Mouse (Mus musculus) ovary, postnatal 36 days (tissue): ENCODE results near the gene Lrrc8d.
"Not testable (repeated sequence)": the region's sequence is repeated elsewhere in the genome, so short reads cannot be mapped to it uniquely, and the experiment has no call there.

ENCODE experiments used
- DNase-seq: peaks from one replicate; pipeline ENCODE4 v3.0.0; 2022; ENCODE audit warnings: low spot score, mixed read lengths

The Lrrc8d gene

GRCm38 (mm10) chr5:105859716-105860460, 160.1 kb downstream of the Lrrc8d start:
- DNase-seq: no peak

GRCm38 (mm10) chr5:105860461-105860835, 160.7 kb downstream of the Lrrc8d start:
- no peak for DNase-seq

GRCm38 (mm10) chr5:105861616-105862015, 161.8 kb downstream of the Lrrc8d start:
- no peak for DNase-seq

- not testable (repeated sequence) for DNase-seq
Measured at GRCm38 (mm10) chr5:105865110-105865628, 165.4 kb downstream of the Lrrc8d start.

- DNase-seq: no peak
Measured at GRCm38 (mm10) chr5:105867427-105867826, 167.7 kb downstream of the Lrrc8d start.

- DNase-seq: no peak
Measured at GRCm38 (mm10) chr5:105867841-105868447, 168.2 kb downstream of the Lrrc8d start.

GRCm38 (mm10) chr5:105868593-105868992, 168.8 kb downstream of the Lrrc8d start:
- DNase-seq: peak; percentile 77

GRCm38 (mm10) chr5:105869739-105870138, 170.0 kb downstream of the Lrrc8d start:
- no peak for DNase-seq

- DNase-seq: no peak
Measured at GRCm38 (mm10) chr5:105871140-105871539, 171.4 kb downstream of the Lrrc8d start.

- no peak for DNase-seq
Measured at GRCm38 (mm10) chr5:105872176-105872575, 172.4 kb downstream of the Lrrc8d start.

- no peak for DNase-seq
Measured at GRCm38 (mm10) chr5:105872916-105873315, 173.1 kb downstream of the Lrrc8d start.

- no peak for DNase-seq
Measured at GRCm38 (mm10) chr5:105873774-105874173, 174.0 kb downstream of the Lrrc8d start.

GRCm38 (mm10) chr5:105874476-105874875, 174.7 kb downstream of the Lrrc8d start:
- DNase-seq: no peak

GRCm38 (mm10) chr5:105876068-105876924, 176.5 kb downstream of the Lrrc8d start, which contains the start of gene Zfp326:
Zfp326 (plus strand) TSS chr5:105876565.
- DNase-seq: peak; percentile 91

- DNase-seq: no peak
Measured at GRCm38 (mm10) chr5:105876925-105877774, 177.4 kb downstream of the Lrrc8d start.
